Mouse (Mus musculus) brain, embryonic 14.5 days (tissue): ENCODE data around the gene Rad51b. TPM values are rescaled to one million over a fixed set of nuclear protein-coding genes. Genes with fewer than 3 reads are reported as not detected.

Experiments used
- DNase-seq: peaks from one replicate; pipeline ENCODE4 v3.0.0-alpha.2; 2011; ENCODE audit warnings: low read depth
- CTCF ChIP-seq: fragments of 200-500 bp; IDR thresholded peaks from 2 replicates; pipeline ENCODE4 v1.5.1; 2012; ENCODE audit warnings: inconsistent platforms, mild to moderate bottlenecking, moderate library complexity, borderline replicate concordance; ENCODE audit not compliant: insufficient read depth, insufficient read length; ENCODE audit errors: extremely low read depth
- POLR2A ChIP-seq: fragments of 200-500 bp; IDR thresholded peaks from 2 replicates; pipeline ENCODE4 v1.6.1; 2012; ENCODE audit warnings: mild to moderate bottlenecking, inconsistent platforms, borderline replicate concordance; ENCODE audit not compliant: poor library complexity, insufficient read depth, insufficient read length, severe bottlenecking; ENCODE audit errors: extremely low read depth
- polyA plus RNA-seq: library from polyadenylated mRNA; depleted of rRNA; stranded (reverse); fragments of >200 nt; gene quantifications from 2 replicates; pipeline ENCODE4 v1.2.3, GENCODE M21; 2012

Gene Rad51b
- polyA plus RNA-seq, 1 experiment, result 1.1 TPM

GRCm38 (mm10) chr12:79649796-79650195 lies 352.7 kb downstream of the Rad51b start:
- DNase-seq, result no peak

GRCm38 (mm10) chr12:79655138-79655537 lies 358.1 kb downstream of the Rad51b start:
- TF ChIP-seq POLR2A, result no peak
- TF ChIP-seq CTCF, result no peak
- no peak for DNase-seq

More at GRCm38 (mm10) chr12:79649796-79650195, 352.7 kb downstream of the Rad51b start:
- no peak for TF ChIP-seq POLR2A
- TF ChIP-seq CTCF, result no peak

- DNase-seq, result no peak
- TF ChIP-seq POLR2A (no peak), CTCF (no peak)
These were observed 361.8 kb downstream of the Rad51b start for GRCm38 (mm10) chr12:79658861-79659260.

GRCm38 (mm10) chr12:79661270-79661669 lies 364.2 kb downstream of the Rad51b start:
- peak; percentile 75 for DNase-seq

GRCm38 (mm10) chr12:79663131-79663892 lies 366.2 kb downstream of the Rad51b start:
- TF ChIP-seq POLR2A (no peak), CTCF (no peak)

More at GRCm38 (mm10) chr12:79661270-79661669, 364.2 kb downstream of the Rad51b start:
- TF ChIP-seq CTCF (no peak), POLR2A (no peak)

GRCm38 (mm10) chr12:79663893-79664574 lies 367.0 kb downstream of the Rad51b start:
- DNase-seq, result no peak
- TF ChIP-seq POLR2A (no peak), CTCF (no peak)

More at GRCm38 (mm10) chr12:79663131-79663892, 366.2 kb downstream of the Rad51b start:
- DNase-seq, result peak; percentile 23

GRCm38 (mm10) chr12:79674846-79675439 lies 377.9 kb downstream of the Rad51b start:
- no peak for TF ChIP-seq CTCF
- no peak for TF ChIP-seq POLR2A
- peak; percentile 31 for DNase-seq

- TF ChIP-seq CTCF, result no peak
- no peak for TF ChIP-seq POLR2A
- peak; percentile 45 for DNase-seq
These were observed 378.5 kb downstream of the Rad51b start for GRCm38 (mm10) chr12:79675440-79676176.

- no peak for DNase-seq
- TF ChIP-seq CTCF (no peak), POLR2A (no peak)
These were observed 379.2 kb downstream of the Rad51b start for GRCm38 (mm10) chr12:79676251-79676650.

- TF ChIP-seq CTCF (no peak), POLR2A (no peak)
- DNase-seq, result no peak
These were observed 379.8 kb downstream of the Rad51b start for GRCm38 (mm10) chr12:79676896-79677295.

- DNase-seq, result peak; percentile 60
- TF ChIP-seq POLR2A, result no peak
- no peak for TF ChIP-seq CTCF
These were observed 382.3 kb downstream of the Rad51b start for GRCm38 (mm10) chr12:79679251-79679901.
